Mouse (Mus musculus) MEL (cell line): ENCODE data around the gene Pbx3. TPM values are rescaled to one million over a fixed set of nuclear protein-coding genes. Genes with fewer than 3 reads are reported as not detected.

ENCODE experiments used
- DNase-seq: peaks from one replicate; pipeline ENCODE4 v3.0.0; 2011; ENCODE audit warnings: low read depth, low spot score
- H3K27ac ChIP-seq: 2 replicates; pipeline ENCODE4 v1.5.1; 2012; ENCODE audit warnings: low read depth, mild to moderate bottlenecking, control low read depth, low read length, moderate library complexity; ENCODE audit not compliant: control insufficient read depth
- H3K27me3 ChIP-seq, 2 experiments: fragments of 150-350 bp in 1 of 2; sonication (generic) in 1 of 2; 2 replicates each; pipeline ENCODE4 v1.6.1; 2012; ENCODE audit warnings: low read length in 2 of 2, mild to moderate bottlenecking in 2 of 2, improper control_type of control experiment in 1 of 2, moderate library complexity in 1 of 2; ENCODE audit not compliant: insufficient read depth in 2 of 2, control insufficient read depth in 1 of 2
- H3K36me3 ChIP-seq, 2 experiments: 2 replicates each; pipeline ENCODE4 v1.6.1; 2012 to 2014; ENCODE audit warnings: low read length in 2 of 2, improper control_type of control experiment in 1 of 2, inconsistent platforms in 1 of 2, mild to moderate bottlenecking in 1 of 2; ENCODE audit not compliant: insufficient read depth in 2 of 2, control insufficient read depth in 1 of 2
- H3K4me1 ChIP-seq, 2 experiments: fragments of 150-350 bp in 1 of 2; sonication (generic) in 1 of 2; 2 replicates each; pipeline ENCODE4 v1.6.1; 2012; ENCODE audit warnings: low read length in 2 of 2, improper control_type of control experiment in 1 of 2, mild to moderate bottlenecking in 1 of 2; ENCODE audit not compliant: insufficient read depth in 2 of 2, control insufficient read depth in 1 of 2
- H3K4me3 ChIP-seq, 2 experiments: fragments of 150-350 bp in 1 of 2; sonication (generic) in 1 of 2; 2 replicates each; pipeline ENCODE4 v1.5.1; 2012; ENCODE audit warnings: low read depth in 2 of 2, low read length in 2 of 2, mild to moderate bottlenecking in 2 of 2, moderate library complexity in 2 of 2, control low read depth in 1 of 2, improper control_type of control experiment in 1 of 2; ENCODE audit not compliant: control insufficient read depth in 1 of 2, insufficient read depth in 1 of 2
- H3K79me2 ChIP-seq: 2 replicates; pipeline ENCODE4 v1.6.1; 2012; ENCODE audit warnings: mild to moderate bottlenecking, low read length, moderate library complexity; ENCODE audit not compliant: control insufficient read depth, poor library complexity, insufficient read depth
- H3K9ac ChIP-seq: 2 replicates; pipeline ENCODE4 v1.6.1; 2012; ENCODE audit warnings: low read depth, mild to moderate bottlenecking, control low read depth, low read length, moderate library complexity; ENCODE audit not compliant: control insufficient read depth, poor library complexity, severe bottlenecking
- H3K9me3 ChIP-seq: fragments of 150-350 bp; sonication (generic); replicated peaks from 2 replicates; pipeline ENCODE4 v1.6.1; 2012; ENCODE audit warnings: mild to moderate bottlenecking, low read length, improper control_type of control experiment, moderate library complexity; ENCODE audit not compliant: insufficient read depth
- BHLHE40 ChIP-seq: IDR thresholded peaks from 2 replicates; pipeline ENCODE4 v1.6.1; 2012; ENCODE audit warnings: low read depth, mild to moderate bottlenecking, inconsistent platforms, low read length, improper control_type of control experiment, borderline replicate concordance
- CTCF ChIP-seq, 3 experiments: IDR thresholded peaks in 2 of 3; conservative IDR thresholded peaks in 1 of 3; 2 replicates each; pipeline ENCODE4 v1.5.1; 2011 to 2012; ENCODE audit warnings: low read length in 3 of 3, low read depth in 2 of 3, mild to moderate bottlenecking in 2 of 3, improper control_type of control experiment in 1 of 3, inconsistent platforms in 1 of 3, mixed read lengths in 1 of 3, moderate library complexity in 1 of 3; ENCODE audit not compliant: control insufficient read depth in 1 of 3, insufficient read depth in 1 of 3, poor library complexity in 1 of 3, severe bottlenecking in 1 of 3
- E2F4 ChIP-seq: IDR thresholded peaks from 2 replicates; pipeline ENCODE4 v1.6.1; 2011; ENCODE audit warnings: low read depth, low read length, improper control_type of control experiment, borderline replicate concordance
- ELF1 ChIP-seq: IDR thresholded peaks from 2 replicates; pipeline ENCODE4 v1.6.1; 2014; ENCODE audit warnings: low read depth, mild to moderate bottlenecking, inconsistent platforms, low read length, improper control_type of control experiment, moderate library complexity
- EP300 ChIP-seq, 2 experiments: IDR thresholded peaks; 2 replicates each; pipeline ENCODE4 v1.6.1; 2011; ENCODE audit warnings: improper control_type of control experiment in 2 of 2, low read length in 2 of 2, low read depth in 1 of 2, mild to moderate bottlenecking in 1 of 2
- ETS1 ChIP-seq: IDR thresholded peaks from 2 replicates; pipeline ENCODE4 v1.6.1; 2012; ENCODE audit warnings: low read depth, mild to moderate bottlenecking, inconsistent platforms, low read length, improper control_type of control experiment, moderate library complexity
- HCFC1 ChIP-seq: IDR thresholded peaks from 2 replicates; pipeline ENCODE4 v1.6.1; 2012; ENCODE audit warnings: low read depth, mild to moderate bottlenecking, inconsistent platforms, low read length, improper control_type of control experiment, moderate library complexity
- MAFK ChIP-seq: IDR thresholded peaks from 2 replicates; pipeline ENCODE4 v1.6.1; 2011; ENCODE audit warnings: low read depth, mild to moderate bottlenecking, low read length, improper control_type of control experiment, borderline replicate concordance
- MAX ChIP-seq: IDR thresholded peaks from 2 replicates; pipeline ENCODE4 v1.6.1; 2011; ENCODE audit warnings: low read length, improper control_type of control experiment
- MAZ ChIP-seq: IDR thresholded peaks from 2 replicates; pipeline ENCODE4 v1.6.1; 2012; ENCODE audit warnings: low read depth, mild to moderate bottlenecking, inconsistent platforms, low read length, improper control_type of control experiment
- MYB ChIP-seq: IDR thresholded peaks from 2 replicates; pipeline ENCODE4 v1.6.1; 2011; ENCODE audit warnings: mild to moderate bottlenecking, low read depth, low read length, improper control_type of control experiment
- MYC ChIP-seq: IDR thresholded peaks from 2 replicates; pipeline ENCODE4 v1.6.1; 2011; ENCODE audit warnings: low read depth, mild to moderate bottlenecking, low read length, improper control_type of control experiment, moderate library complexity
- POLR2A ChIP-seq, 2 experiments: IDR thresholded peaks; 2 replicates each; pipeline ENCODE4 v1.6.1; 2011 to 2012; ENCODE audit warnings: low read length in 2 of 2, mild to moderate bottlenecking in 2 of 2, control low read depth in 1 of 2, improper control_type of control experiment in 1 of 2, low read depth in 1 of 2, moderate library complexity in 1 of 2; ENCODE audit not compliant: control insufficient read depth in 1 of 2, insufficient read depth in 1 of 2, poor library complexity in 1 of 2
- POLR2AphosphoS2 ChIP-seq: IDR thresholded peaks from 2 replicates; pipeline ENCODE4 v1.6.1; 2011; ENCODE audit warnings: low read length, improper control_type of control experiment
- POLR2AphosphoS5 ChIP-seq: IDR thresholded peaks from 2 replicates; pipeline ENCODE4 v1.6.1; 2012; ENCODE audit warnings: low read depth, borderline replicate concordance, mild to moderate bottlenecking, inconsistent platforms, low read length, moderate library complexity, mixed read lengths
- RCOR1 ChIP-seq: IDR thresholded peaks from 2 replicates; pipeline ENCODE4 v1.6.1; 2012; ENCODE audit warnings: low read depth, mild to moderate bottlenecking, inconsistent platforms, low read length, improper control_type of control experiment
- SIN3A ChIP-seq: IDR thresholded peaks from 2 replicates; pipeline ENCODE4 v1.6.1; 2012; ENCODE audit warnings: low read length, improper control_type of control experiment, inconsistent platforms
- TAL1 ChIP-seq: IDR thresholded peaks from 2 replicates; pipeline ENCODE4 v1.6.1; 2012; ENCODE audit warnings: mild to moderate bottlenecking, inconsistent platforms, low read length, moderate library complexity, mixed read lengths
- UBTF ChIP-seq: IDR thresholded peaks from 2 replicates; pipeline ENCODE4 v1.6.1; 2012; ENCODE audit warnings: low read depth, mild to moderate bottlenecking, inconsistent platforms, low read length, improper control_type of control experiment, moderate library complexity, borderline replicate concordance; ENCODE audit not compliant: insufficient read depth
- USF1 ChIP-seq: IDR thresholded peaks from 2 replicates; pipeline ENCODE4 v1.6.1; 2014; ENCODE audit warnings: low read depth, mild to moderate bottlenecking, inconsistent platforms, low read length, improper control_type of control experiment, moderate library complexity
- USF2 ChIP-seq, 2 experiments: IDR thresholded peaks; 2 replicates each; pipeline ENCODE4 v1.6.1; 2011 to 2012; ENCODE audit warnings: improper control_type of control experiment in 2 of 2, low read length in 2 of 2, borderline replicate concordance in 1 of 2, inconsistent platforms in 1 of 2, low read depth in 1 of 2, mild to moderate bottlenecking in 1 of 2; ENCODE audit not compliant: insufficient read depth in 1 of 2
- ZC3H11A ChIP-seq: IDR thresholded peaks from 2 replicates; pipeline ENCODE4 v1.6.1; 2012; ENCODE audit warnings: low read depth, mild to moderate bottlenecking, inconsistent platforms, low read length, improper control_type of control experiment
- ZMIZ1 ChIP-seq: IDR thresholded peaks from 2 replicates; pipeline ENCODE4 v1.6.1; 2012; ENCODE audit warnings: low read depth, mild to moderate bottlenecking, inconsistent platforms, low read length, improper control_type of control experiment, moderate library complexity
- ZNF384 ChIP-seq: IDR thresholded peaks from 2 replicates; pipeline ENCODE4 v1.6.1; 2012; ENCODE audit warnings: low read depth, mild to moderate bottlenecking, inconsistent platforms, low read length, improper control_type of control experiment
- polyA plus RNA-seq, 2 experiments: library from polyadenylated mRNA; stranded (reverse) in 1 of 2; unstranded in 1 of 2; fragments of >175 nt in 1 of 2; fragments of >200 nt in 1 of 2; gene quantifications; 2 replicates each; pipeline versions ENCODE4 v1.2.1 to v1.2.4; 2012; ENCODE audit warnings: low replicate concordance in 2 of 2, low read depth in 1 of 2; ENCODE audit not compliant: insufficient read length in 2 of 2, insufficient read depth in 1 of 2, missing spikeins in 1 of 2
- total RNA-seq: library from RNA; depleted of rRNA; stranded (reverse); fragments of 300-350 nt; gene quantifications from 2 replicates; pipeline ENCODE4 v1.2.3, GENCODE M21; 2012

Pbx3 gene
- total and polyA plus RNA-seq, 3 experiments, result 10.1 to 22.4 TPM; not detected in 1

- H3K36me3 ChIP-seq, result peaks cover 0 to 2% of the 10 kb centered on the region in 2 experiments; a peak in 1 of 4 replicates
- no peaks in the 10 kb centered on the region for H3K27me3 ChIP-seq
- H3K4me1 ChIP-seq, result no peaks in the 10 kb centered on the region
- H3K9me3 ChIP-seq, result no peaks in the 10 kb centered on the region
- no peak for TF ChIP-seq ZC3H11A
- H3K9ac ChIP-seq, result no peak overlapping the region
- no peaks in the 10 kb centered on the region; the same call in 1 of the 2 replicates for H3K79me2 ChIP-seq
- no peak overlapping the region for H3K4me3 ChIP-seq
- H3K27ac ChIP-seq, result no peak overlapping the region
- no peak for DNase-seq
Measured at GRCm38 (mm10) chr2:34233271-34233670, 139.7 kb downstream of the Pbx3 start.

- H3K4me3 ChIP-seq, result no peak overlapping the region
- H3K27me3 ChIP-seq, result no peaks in the 10 kb centered on the region
- H3K36me3 ChIP-seq, result peaks cover 0 to 6% of the 10 kb centered on the region in 2 experiments; a peak in 1 of 4 replicates
- H3K27ac ChIP-seq, result no peak overlapping the region
- peaks cover 0 to 3% of the 10 kb centered on the region in 2 experiments; a peak in 1 of 4 replicates for H3K4me1 ChIP-seq
- TF ChIP-seq EP300 (IDR thresholded peaks at IDR 0.05; ENCODE audit: low read depth in 1 of 2, low read length in 2 of 2) (no peak), MAZ (no peak), RCOR1 (no peak), E2F4 (no peak), MAX (no peak), ZMIZ1 (no peak), POLR2AphosphoS5 (no peak), ELF1 (no peak), UBTF (no peak)
- DNase-seq, result no peak
- H3K79me2 ChIP-seq, result no peaks in the 10 kb centered on the region; the same call in 1 of the 2 replicates
- no peak overlapping the region for H3K9ac ChIP-seq
- H3K9me3 ChIP-seq, result no peaks in the 10 kb centered on the region
Measured at GRCm38 (mm10) chr2:34227688-34228087, 145.3 kb downstream of the Pbx3 start.

GRCm38 (mm10) chr2:34225470-34225869, 147.5 kb downstream of the Pbx3 start:
- Histone ChIP-seq H3K9me3 (no peaks in the 10 kb centered on the region), H3K4me1 (peaks cover 0 to 3% of the 10 kb centered on the region in 2 experiments; a peak in 1 of 4 replicates), H3K9ac (no peak overlapping the region), H3K27ac (no peak overlapping the region)
- no peak for TF ChIP-seq BHLHE40
- no peak for TF ChIP-seq ZC3H11A
- no peak for TF ChIP-seq MAFK
- no peak for TF ChIP-seq HCFC1
- no peak for TF ChIP-seq POLR2AphosphoS5
- no peak for TF ChIP-seq SIN3A
- no peak for TF ChIP-seq USF2 (IDR thresholded peaks at IDR 0.05; ENCODE audit: borderline replicate concordance in 1 of 2, insufficient read depth in 1 of 2, low read depth in 1 of 2, low read length in 2 of 2)
- TF ChIP-seq POLR2A (IDR thresholded peaks at IDR 0.05; ENCODE audit: control insufficient read depth in 1 of 2, insufficient read depth in 1 of 2, low read depth in 1 of 2, low read length in 2 of 2, poor library complexity in 1 of 2), result no peak
- no peak for TF ChIP-seq MYB
- no peak for TF ChIP-seq USF1
- TF ChIP-seq MAX, result no peak
- TF ChIP-seq POLR2AphosphoS2, result no peak
- TF ChIP-seq EP300 (IDR thresholded peaks at IDR 0.05; ENCODE audit: low read depth in 1 of 2, low read length in 2 of 2), result no peak
- TF ChIP-seq MYC, result no peak
- no peak for TF ChIP-seq ETS1
- no peak for TF ChIP-seq TAL1
- TF ChIP-seq CTCF (IDR thresholded peaks at IDR 0.05 in 2 of 3, conservative IDR thresholded peaks at IDR 0.05 in 1 of 3; ENCODE audit: control insufficient read depth in 1 of 3, insufficient read depth in 1 of 3, low read depth in 2 of 3, low read length in 3 of 3, poor library complexity in 1 of 3, severe bottlenecking in 1 of 3), result no peak
- no peak for TF ChIP-seq ZNF384
- TF ChIP-seq, all 39 proteins: peak for 0
- H3K36me3 ChIP-seq, result peaks cover 0 to 6% of the 10 kb centered on the region in 2 experiments; a peak in 1 of 4 replicates
- no peak overlapping the region for H3K4me3 ChIP-seq
- DNase-seq, result no peak
- no peaks in the 10 kb centered on the region for H3K27me3 ChIP-seq
- no peaks in the 10 kb centered on the region for H3K79me2 ChIP-seq
